Mouse (Mus musculus): ENCODE data around the gene Rusc1. TPM values are rescaled to one million over a fixed set of nuclear protein-coding genes. Genes with fewer than 3 reads are reported as not detected.
A peak's percentile ranks its signal among the peaks of the same experiment; 100 is the strongest.

Rusc1 gene
- 100 to 1,000 TPM; 186 to 198 TPM for total RNA-seq (2021)
- long read RNA-seq, experiment 1, transcript Rusc1-202 (11 exons, 3,706 nt): minor isoform, 12 of 202 reads
- long read RNA-seq, experiment 1, transcript Rusc1-201 (10 exons, 3,316 nt): major isoform, 91 of 202 reads
- long read RNA-seq, experiment 1, partial matches to known transcripts: 74 of 202 reads
- long read RNA-seq, experiment 1, other reads (novel, unspliced or antisense): 25 of 202 reads
- long read RNA-seq, experiment 2, transcript Rusc1-201 (10 exons, 3,316 nt): major isoform, 73 of 181 reads
- long read RNA-seq, experiment 2, transcript Rusc1-202 (11 exons, 3,706 nt): minor isoform, 5 of 181 reads
- long read RNA-seq, experiment 2, partial matches to known transcripts: 76 of 181 reads
- long read RNA-seq, experiment 2, other reads (novel, unspliced or antisense): 25 of 181 reads

- DNase-seq (ENCODE audit: low spot score in 2 of 2): peak; percentile 93 to 95
Observed at GRCm38 (mm10) chr3:89093175-89093574, at the start of gene Rusc1. Gene Rusc1, minus strand, starts transcription at chr3:89093311.

- DNase-seq (ENCODE audit: low spot score in 2 of 2): no peak
Observed at GRCm38 (mm10) chr3:89136365-89136764, 43.3 kb upstream of the Rusc1 start.

- no peak for DNase-seq (ENCODE audit: low spot score in 2 of 2)
Observed at GRCm38 (mm10) chr3:89135958-89136357, 42.8 kb upstream of the Rusc1 start, which contains the start of gene Pklr. Gene Pklr, plus strand, starts transcription at chr3:89136142.

GRCm38 (mm10) chr3:89133752-89134151 is 40.6 kb upstream of the Rusc1 start:
- DNase-seq (ENCODE audit: low spot score in 2 of 2): no peak

GRCm38 (mm10) chr3:89133063-89133450 is 39.9 kb upstream of the Rusc1 start:
- DNase-seq (ENCODE audit: low spot score in 2 of 2): no peak

GRCm38 (mm10) chr3:89132285-89133062 is 39.4 kb upstream of the Rusc1 start:
- peak; percentile 38 to 50 for DNase-seq (ENCODE audit: low spot score in 2 of 2)

GRCm38 (mm10) chr3:89131816-89132215 is 38.7 kb upstream of the Rusc1 start:
- DNase-seq (ENCODE audit: low spot score in 2 of 2): peak; percentile 54 to 69

GRCm38 (mm10) chr3:89129908-89130307 is 36.8 kb upstream of the Rusc1 start:
- DNase-seq (ENCODE audit: low spot score in 2 of 2): no peak

- DNase-seq (ENCODE audit: low spot score in 2 of 2): no peak
Observed at GRCm38 (mm10) chr3:89125981-89126380, 32.9 kb upstream of the Rusc1 start.

GRCm38 (mm10) chr3:89124241-89124640 is 31.1 kb upstream of the Rusc1 start:
- DNase-seq (ENCODE audit: low spot score in 2 of 2): no peak

GRCm38 (mm10) chr3:89123313-89123712 is 30.2 kb upstream of the Rusc1 start:
- DNase-seq (ENCODE audit: low spot score in 2 of 2): no peak

- DNase-seq (ENCODE audit: low spot score in 2 of 2): peak in 1 of 2 experiments; percentile 24
Observed at GRCm38 (mm10) chr3:89115522-89115921, 22.4 kb upstream of the Rusc1 start.

- DNase-seq (ENCODE audit: low spot score in 2 of 2): no peak
Observed at GRCm38 (mm10) chr3:89113058-89113457, 19.9 kb upstream of the Rusc1 start.

GRCm38 (mm10) chr3:89108146-89108545 is 15.0 kb upstream of the Rusc1 start:
- DNase-seq (ENCODE audit: low spot score in 2 of 2): no peak

GRCm38 (mm10) chr3:89107545-89107944 is 14.4 kb upstream of the Rusc1 start:
- DNase-seq (ENCODE audit: low spot score in 2 of 2): no peak

- DNase-seq (ENCODE audit: low spot score in 2 of 2): no peak
Observed at GRCm38 (mm10) chr3:89106881-89107280, 13.8 kb upstream of the Rusc1 start.

- no peak for DNase-seq (ENCODE audit: low spot score in 2 of 2)
Observed at GRCm38 (mm10) chr3:89103291-89103595, 10.1 kb upstream of the Rusc1 start.

- no peak for DNase-seq (ENCODE audit: low spot score in 2 of 2)
Observed at GRCm38 (mm10) chr3:89102495-89103290, 9.6 kb upstream of the Rusc1 start.

- DNase-seq (ENCODE audit: low spot score in 2 of 2): peak; percentile 94 to 97
Observed at GRCm38 (mm10) chr3:89101812-89102494, 8.8 kb upstream of the Rusc1 start, which contains the start of gene Fdps. Gene Fdps, minus strand, starts transcription at chr3:89101959.

GRCm38 (mm10) chr3:89101459-89101811 is 8.3 kb upstream of the Rusc1 start:
- DNase-seq (ENCODE audit: low spot score in 2 of 2): peak; percentile 50 to 52

- no peak for DNase-seq (ENCODE audit: low spot score in 2 of 2)
Observed at GRCm38 (mm10) chr3:89100811-89101210, 7.7 kb upstream of the Rusc1 start, which contains the start of gene Gm43738. Gene Gm43738, minus strand, starts transcription at chr3:89101099.
